Mouse (Mus musculus) right cerebral cortex, adult 2 months (tissue): ENCODE measurements around the gene Tmem170.
"Not testable (repeated sequence)": the region's sequence is repeated elsewhere in the genome, so short reads cannot be mapped to it uniquely, and the experiment has no call there.

Source experiments
- DNase-seq, 2 experiments: peaks; one replicate each; pipeline ENCODE4 v3.0.0; 2021 to 2022; ENCODE audit warnings: low spot score in 2 of 2

The Tmem170 gene

DNA sequence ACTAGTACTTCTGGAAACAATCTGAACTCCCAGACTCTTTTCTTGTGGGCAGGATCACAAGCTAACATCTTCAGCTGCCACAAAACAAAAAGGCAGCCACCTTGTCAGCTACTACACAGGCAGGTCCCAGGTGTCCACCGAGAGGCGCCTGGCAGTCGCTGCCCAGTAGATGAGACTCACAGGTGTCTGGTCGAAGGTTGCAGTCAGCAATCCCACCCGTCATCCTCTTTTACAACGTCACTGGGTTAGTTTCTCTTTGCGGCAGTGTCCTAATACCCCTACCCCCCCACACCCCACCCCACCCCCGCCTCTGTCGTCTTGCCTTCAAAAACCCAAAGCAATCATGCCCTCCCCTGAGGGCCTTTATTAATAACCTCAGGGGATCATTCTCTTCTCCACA, 792 bp downstream of the Tmem170 start:
- no peak for DNase-seq

DNA sequence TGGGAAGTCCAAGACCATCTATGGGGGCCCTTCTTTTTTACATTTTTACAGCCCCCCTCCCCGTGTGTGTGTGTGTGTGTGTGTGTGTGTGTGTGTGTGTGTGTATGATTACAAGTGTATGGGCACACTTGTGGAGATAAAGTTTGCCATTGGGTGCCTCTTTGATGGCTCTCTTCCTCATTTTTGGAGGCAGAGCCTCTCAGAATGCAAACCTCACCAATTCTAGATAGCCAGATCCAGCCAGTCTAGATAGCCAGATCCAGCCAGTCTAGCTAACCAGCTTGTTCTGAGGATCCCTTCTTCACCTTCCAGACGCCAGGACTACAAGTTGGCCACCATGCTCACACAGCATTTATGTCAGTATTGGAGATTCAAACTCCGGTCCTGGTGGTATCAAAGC, 5.3 kb downstream of the Tmem170 start:
- no peak for DNase-seq

DNA sequence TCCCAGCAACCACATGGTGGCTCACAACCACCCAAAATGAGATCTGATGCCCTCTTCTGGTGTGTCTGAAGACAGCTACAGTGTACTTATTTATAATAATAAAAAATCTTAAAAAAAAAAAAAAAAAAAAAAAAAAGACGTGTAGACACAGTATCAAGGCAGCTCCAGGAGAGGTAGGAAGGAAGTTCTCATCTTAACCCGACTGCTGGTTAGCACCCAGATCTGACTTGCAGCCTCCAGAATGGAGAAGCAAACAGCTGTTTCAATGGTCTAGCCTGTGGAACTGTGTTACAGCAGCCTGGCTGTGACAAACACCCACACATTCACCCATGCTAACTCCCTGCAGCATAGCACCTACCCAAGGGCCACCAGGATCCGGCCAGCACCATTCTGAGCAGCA, 6.2 kb downstream of the Tmem170 start:
- no peak for DNase-seq

DNA sequence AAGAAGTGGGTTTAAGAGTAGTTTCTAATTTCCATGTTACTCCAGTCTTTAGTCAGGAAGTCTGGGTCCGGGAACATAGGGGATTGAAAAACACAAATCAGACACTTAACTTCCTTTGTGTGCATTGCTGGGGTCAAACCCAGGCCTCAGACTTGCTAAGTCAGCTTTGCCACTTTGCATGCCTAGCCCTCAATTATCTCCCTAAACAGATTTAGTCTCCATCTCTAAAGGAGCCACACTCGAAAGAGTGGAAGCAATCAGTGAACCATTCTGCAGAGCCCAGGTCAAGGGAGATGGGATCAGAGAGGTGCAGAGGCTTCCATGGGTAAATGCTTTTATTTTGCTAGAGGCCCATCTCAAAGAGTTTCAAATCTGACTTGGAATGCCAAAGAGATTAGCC, 7.9 kb downstream of the Tmem170 start:
- DNase-seq: no peak

DNA sequence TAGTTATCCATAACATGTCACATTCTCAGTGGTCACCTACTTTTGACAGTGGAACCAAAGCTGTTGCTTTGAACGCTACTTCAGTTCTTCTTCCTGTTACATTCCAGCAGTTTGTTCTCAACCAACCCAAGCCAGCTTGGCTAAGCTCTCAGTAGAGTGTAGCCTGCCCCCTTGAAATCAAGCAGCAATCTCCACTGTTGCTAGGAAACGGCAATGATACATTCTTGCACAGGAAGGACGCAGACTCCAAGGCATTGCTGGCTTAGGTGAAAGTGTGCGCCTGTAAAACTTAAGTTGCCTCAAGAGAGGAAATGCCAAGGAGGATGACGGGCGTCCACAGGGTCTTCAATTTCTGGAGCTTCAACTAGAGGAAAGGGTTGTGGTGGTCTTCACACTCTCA, 10.7 kb downstream of the Tmem170 start:
- peak in 1 of 2 experiments; percentile 14 for DNase-seq

DNA sequence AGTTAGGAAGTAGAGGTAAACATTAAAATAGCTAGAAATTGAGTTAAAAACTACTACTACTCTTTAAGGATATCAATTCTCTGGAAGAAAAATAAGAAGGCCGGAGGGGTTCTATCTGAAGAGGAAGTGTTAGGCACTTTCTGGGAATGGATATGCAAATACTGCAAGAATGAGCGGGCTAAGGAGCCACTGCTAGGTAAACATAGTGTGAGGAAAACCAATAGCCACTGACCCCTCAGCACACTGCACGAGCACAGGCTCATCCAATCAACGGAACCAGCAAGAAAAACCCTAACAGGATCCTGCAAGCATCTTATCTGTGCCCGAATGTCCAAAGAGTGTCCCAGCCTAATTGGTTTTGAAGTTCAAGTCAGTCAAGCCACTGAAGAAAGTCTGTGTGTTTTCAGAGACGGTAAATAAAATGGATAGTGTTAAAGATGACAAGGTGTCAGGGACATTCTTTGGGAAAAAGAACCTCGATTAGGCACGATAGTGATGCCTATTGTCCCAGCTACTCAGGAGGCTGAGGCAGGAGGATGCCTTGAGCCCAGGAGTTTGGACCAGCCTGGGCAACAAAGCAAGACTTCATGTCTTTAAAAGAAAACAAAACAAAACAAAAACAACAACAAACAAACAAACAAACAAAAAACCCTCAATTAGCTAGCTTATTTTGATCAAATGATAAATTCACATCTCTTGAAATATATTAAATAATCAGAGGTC, 11.3 kb downstream of the Tmem170 start:
- no peak for DNase-seq

DNA sequence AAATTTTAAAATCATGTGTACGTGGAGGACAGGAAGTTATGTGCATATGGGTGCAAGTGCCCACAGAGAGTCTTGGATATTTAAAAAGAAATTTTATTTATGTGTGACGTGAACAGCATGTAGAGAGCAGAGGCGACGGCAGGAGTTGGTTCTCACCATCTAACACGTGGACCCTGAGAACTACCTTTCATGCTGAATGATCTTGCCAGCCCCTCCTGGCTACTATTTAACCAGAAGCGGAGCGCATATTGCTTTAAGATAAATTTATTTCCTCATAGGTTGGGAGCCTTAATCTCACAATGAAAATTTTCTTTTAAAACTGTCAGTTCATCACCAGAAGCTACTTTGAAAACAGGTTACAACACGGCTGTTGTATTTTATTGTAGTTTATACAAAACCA, 11.9 kb downstream of the Tmem170 start:
- DNase-seq: no peak

DNA sequence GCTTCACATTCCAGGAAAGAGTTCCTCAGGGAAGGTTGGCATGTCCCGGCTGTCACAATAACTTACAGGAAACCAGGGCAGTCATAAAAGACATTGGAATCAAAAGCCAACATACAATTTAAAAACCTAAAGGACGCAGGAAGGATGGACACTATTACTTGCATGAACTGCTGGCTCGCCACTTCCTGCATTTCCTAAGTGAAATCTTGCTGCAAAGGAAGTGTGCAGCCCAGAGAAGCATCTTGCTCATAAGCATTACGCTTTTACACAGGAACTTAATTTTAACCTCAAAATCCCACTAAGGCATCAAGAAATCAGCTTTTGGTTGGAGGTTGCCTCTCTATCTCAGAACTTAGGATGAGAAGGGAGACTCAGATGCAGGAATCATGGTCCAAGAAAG, 13.3 kb downstream of the Tmem170 start:
- DNase-seq: no peak

DNA sequence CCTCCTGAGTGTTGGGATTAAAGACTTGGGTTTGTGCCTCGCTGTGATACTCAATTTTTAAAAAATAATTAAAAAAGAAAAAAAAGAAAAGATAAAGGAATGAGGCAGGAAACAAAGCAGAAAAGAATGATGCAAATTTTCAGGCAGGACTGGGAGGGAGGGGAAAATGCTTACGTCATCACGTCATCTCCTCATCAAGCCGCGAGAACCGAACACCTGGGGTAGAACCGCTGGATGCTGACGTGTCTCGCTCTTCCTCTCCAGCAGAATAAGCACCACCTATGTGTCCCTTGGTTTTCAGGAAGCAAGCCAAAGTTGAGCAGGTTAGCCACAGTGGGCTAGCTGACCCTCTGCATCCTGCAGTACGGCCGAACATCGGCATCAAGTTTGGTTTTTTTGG, 20.6 kb downstream of the Tmem170 start:
- DNase-seq: no peak

DNA sequence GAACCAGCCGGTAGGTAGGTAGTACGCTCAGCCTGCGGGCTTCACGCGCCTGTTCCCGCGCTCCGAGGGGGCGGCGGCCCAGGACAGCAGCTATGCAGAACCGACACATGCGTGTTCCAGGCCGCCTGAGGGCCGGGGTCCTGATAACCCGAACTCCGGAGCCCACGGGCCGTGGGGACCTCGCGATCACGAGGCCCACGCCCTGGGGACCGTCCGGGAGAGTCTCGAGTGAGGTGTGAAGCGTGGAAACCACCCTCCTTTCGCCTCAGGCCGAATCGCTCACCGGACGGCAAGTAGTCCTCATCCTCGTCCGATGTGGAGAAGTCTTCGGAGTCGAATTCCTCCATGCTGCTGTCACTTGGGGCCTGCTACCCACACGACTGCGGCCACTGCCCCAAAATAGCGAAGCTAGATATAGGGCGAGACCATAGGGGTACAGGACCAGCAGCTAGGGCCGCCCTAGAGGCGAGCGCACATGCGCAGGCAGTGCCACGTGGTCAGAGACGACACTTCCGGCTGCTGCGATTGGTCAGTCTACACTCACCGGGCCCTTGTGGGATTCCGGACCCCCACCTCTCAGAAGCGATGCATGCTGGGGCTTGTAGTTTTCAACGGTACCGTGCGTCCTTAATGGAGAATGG, 22.6 kb downstream of the Tmem170 start, which contains the start of gene Cfdp1:
TSS of gene Cfdp1 (minus strand) at position 431 of the 641 bp plus-strand sequence.
- peak; percentile 97 for DNase-seq

DNA sequence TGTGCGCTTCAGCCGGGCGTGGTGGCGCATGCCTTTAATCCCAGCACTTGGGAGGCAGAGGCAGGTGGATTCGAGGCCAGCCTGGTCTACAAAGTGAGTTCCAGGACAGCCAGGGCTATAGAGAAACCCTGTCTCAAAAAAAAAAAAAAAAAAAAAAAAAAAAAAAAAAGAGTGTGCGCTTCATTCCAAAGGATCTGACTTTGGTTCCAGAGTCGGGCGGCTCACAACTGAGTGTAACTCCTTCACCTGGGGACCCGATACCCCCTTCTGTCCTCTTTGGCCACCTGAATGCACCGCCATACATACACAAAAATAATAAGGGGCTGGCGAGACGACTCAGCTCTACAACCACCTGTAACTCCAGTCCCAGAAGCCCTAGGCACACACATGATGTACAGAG, 23.3 kb downstream of the Tmem170 start:
- DNase-seq: not testable (repeated sequence)

DNA sequence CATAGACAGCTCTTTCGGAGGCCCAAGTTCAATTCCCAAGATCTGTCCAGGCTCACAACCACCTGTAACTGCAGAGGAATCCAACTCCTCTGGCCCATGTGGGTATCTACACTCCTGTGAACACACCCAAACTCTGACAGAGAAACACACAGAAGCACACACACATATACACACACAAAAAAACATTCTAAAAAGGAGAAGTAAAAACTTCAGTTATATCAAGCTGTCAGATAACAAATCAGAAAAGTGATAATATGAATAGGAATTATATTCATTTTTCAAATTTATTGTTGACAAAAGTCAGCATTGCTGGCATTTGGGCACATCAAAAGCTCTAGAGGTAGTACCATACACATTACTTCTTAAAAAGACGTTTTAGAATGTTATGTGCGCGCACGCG, 29.8 kb downstream of the Tmem170 start:
- DNase-seq: no peak

DNA sequence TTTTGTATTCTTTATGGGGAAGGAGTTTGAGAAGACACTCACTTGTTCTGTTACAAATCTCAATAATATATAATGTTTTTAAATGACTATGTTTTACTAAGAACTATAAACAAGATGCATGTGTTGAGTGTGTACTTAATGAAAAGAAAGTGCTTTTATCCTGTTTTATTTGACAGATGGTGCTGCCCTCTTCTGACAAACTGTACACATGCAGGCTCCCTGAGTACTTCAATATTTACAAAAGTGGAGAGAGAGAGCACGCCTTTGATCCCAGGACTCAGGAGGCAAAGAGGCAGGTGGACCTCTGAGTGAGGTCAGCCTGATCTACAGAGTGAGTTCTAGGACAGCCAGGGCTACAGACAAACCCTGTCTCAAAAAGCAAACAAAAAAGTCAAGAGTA, 41.0 kb downstream of the Tmem170 start:
- DNase-seq: no peak

DNA sequence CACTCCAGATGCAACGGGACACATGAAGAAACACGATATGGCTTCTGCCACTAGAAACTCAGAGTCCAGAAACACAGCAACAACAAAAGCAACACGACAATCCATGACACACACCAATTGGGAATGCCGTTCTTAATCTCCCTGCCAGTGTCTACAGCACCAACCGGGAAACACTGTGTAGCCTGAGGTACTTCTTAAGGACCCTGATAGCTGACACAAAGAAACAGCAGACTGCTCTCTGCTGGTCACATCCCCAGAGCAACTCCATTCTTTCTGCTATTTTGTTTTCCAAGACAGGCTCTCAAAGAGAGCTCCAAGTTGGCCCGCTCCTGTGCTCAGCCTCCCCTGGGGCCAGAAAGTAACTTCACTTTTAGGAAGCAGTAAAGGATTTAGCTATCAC, 42.5 kb downstream of the Tmem170 start:
- no peak for DNase-seq

DNA sequence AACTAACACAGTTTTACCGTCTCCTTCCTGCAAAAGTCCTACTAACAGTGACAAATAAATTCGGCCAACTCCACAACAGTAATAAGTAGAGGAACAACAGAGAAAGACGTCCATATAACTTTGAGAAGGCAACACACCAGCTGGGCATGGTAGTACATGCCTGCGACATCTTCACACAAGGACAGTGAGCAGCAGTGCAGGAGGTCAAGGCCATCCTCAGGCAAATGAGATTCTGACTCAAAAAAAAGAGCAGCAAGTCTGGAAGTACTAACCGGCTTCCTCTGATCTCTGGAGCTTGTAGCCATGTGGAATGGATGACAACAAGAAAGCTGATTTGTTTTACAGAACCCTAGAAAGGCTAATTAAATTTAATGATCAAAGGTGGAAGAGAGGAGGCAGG, 43.6 kb downstream of the Tmem170 start:
- DNase-seq: no peak

DNA sequence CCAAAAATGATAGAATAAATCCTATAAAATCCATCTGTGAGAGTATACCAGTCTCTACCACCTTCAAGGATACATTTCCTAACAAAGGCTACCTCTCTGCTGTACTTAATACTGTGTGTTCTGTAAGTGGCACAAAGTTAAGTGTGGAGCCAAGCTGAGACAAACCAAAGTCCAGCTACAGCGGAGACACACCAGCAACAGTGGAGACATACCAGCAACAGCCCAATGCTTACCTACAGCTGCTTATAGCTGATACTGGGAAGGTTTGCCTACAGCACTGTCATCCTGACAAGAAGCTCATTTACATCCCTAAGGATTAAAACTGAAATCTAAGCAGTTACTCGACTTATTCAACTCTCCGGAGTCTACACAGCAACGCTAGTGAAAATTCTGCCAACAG, 44.6 kb downstream of the Tmem170 start:
- no peak for DNase-seq

DNA sequence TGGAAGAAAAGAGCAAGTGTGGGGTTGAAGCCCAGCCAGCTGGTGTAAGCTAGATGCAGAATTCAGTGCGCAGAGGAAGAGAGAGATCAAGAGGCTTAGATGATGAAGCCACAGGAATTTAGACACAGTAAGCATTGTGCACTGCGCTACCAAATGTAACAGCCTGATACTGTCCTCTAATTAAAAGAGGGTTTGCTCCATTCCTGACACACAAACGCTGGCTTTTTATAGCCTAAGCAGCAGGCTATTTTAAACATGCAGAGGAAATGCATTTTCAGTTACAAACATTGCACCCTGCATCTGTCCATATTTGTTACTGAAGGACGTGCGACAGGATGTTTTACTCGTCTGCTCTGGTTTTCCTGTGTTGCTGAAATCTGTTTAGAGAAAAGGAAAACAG, 48.0 kb downstream of the Tmem170 start:
- DNase-seq: no peak

DNA sequence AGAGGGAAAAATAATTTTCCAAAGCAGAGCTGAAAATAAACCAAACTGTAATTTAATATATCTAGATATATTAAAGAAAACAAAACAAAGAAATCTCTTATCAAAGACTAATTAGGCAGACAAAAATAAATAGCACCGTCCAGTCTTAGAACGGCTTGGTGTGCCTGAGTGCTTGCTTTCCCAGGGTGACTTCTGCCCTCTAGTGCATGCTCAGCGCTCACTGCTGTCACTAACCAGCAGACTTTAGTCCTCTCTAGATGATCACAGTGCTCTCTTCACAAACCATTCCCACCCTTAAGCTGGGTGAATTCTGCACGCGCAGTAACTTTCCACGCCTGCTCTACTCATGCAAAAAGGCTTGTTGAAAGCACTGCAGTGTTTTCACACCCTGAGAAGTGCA, 51.3 kb downstream of the Tmem170 start:
- no peak for DNase-seq

DNA sequence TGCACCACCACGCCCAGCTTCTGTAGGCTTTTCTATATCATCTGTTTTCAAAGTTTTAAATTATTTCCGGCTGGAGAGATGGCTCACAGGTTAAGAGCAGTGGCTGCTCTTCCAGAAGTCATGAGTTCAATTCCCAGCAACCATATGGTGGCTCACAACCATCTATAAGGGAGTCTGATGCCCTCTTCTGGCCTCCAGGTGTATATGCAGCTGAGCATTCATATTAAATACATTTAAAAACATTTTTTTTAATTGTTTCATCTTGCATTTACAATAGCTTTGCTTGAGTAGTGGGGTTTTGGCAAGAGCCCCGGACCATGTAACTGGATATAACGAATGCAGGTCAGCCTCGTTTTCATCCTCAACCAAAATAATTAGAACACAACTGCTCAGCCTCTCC, 52.2 kb downstream of the Tmem170 start:
- DNase-seq: no peak

DNA sequence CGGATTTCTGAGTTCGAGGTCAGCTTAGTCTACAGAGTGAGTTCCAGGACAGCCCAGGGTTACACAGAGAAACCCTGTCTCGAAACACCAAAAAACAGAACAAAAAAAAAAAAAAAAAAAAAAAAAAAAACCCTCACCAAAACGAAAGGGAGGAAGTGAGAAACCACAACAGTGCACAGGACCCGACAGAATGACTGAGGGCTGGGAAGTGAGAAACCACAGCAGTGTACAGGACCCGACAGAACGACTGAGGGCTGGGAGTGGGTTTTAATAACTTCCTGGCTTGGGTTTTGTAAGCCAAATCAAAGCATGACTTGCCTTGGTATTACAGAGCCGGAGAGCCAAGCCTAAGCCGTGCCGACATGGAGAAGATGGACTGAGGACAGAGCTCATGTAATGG, 55.4 kb downstream of the Tmem170 start:
- DNase-seq: no peak

DNA sequence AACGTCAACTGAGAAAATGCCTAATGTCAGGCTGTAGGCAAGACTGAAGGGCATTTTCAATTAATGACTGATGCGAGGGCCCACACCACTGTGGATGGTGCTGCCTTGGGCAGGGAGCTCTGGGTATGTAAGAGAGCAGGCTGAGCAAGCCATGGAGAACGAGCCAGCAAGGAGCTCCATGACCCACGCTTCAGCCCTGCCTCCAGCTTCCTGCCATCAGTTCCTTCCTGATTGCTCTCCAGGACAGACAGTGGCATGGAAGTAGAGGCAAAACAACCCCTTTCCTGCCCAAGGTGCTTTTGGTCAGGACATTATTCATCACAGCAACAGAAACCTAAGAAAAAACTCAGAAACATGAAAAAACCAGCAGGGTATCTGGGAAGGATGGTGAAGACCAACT, 55.9 kb downstream of the Tmem170 start:
- no peak for DNase-seq

DNA sequence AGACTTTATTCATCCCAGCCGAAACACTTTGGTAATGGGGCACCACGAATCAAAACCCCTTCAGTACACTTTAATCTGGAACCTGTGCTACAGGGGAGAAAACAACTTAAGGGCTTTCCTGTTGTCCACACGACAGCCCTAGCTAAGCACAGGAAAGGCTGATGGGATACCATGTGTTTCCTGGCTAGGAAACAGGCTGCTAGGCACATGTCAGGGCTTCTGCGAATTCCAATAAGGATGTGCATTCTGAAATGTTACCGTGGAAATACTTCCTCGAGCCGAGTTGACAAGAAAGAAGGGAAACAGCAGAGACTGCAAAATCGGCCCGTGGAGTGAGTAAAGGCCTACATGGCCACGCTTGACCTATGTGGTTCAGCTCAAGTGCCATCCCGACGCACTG, 56.5 kb downstream of the Tmem170 start:
- no peak for DNase-seq

DNA sequence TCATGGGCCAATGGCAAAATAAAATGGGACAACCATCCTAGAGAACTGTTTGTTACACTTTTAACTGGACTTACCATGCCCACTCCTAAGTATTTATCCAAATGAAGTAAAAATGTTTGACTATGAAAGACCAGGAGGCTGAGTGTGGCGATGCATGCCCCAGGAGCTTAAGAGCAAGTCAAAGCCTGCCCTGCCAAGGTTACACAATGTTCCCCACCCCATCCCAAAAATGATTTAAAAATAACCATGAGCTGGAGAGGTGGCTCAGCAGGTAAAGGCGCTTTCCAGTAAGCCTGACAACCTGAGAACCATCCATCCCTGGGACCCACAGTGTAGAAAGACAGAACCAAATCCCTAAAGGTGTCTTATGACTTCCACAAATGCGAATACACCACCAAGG, 58.0 kb downstream of the Tmem170 start:
- no peak for DNase-seq

DNA sequence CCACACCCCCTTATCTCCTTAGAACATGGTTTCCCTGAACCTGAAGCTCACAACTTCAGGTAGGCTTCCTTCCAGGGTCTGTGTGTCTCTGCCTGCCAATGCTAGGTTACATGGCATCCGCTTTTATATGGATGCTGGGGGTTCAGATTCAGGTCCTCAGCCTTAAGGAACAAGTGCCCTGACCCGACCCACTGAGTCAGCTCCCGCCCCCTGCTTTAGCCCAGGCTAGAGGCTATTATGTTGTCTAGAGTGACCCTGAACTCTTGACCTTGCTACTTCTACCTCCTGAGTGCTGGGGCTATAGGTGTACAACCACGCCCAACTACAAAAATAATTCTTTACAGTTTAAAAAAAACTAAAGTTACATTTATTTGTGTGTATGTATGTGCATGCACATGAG, 61.5 kb downstream of the Tmem170 start:
- DNase-seq: no peak
